Mouse (Mus musculus): ENCODE results near the gene Leng8. TPM values are rescaled to one million over a fixed set of nuclear protein-coding genes. Genes with fewer than 3 reads are reported as not detected.

Leng8 gene
- polyA plus RNA-seq, 1 experiment, result 247 TPM

DNA sequence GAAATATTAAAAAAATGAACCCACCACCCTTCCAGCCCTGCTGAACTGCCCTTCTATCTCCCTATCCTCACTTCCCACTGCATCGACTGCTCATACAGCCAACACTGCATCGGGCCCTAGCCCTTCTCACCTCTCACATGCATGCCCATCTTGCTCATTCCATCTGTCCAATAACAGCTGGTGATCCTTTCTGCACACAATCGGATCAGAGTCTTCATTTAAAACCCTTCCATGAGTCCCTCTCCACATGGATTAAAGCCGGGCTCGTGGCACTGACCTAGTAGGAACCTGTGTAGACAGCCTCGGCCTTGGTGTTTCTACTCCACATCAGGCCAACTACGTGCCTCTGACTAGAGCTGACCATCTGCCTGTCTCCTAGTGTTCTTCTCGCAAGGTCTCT is 4.9 kb upstream of the Leng8 start:
- TF ChIP-seq CTCF (IDR thresholded peaks at IDR 0.05; ENCODE audit: control insufficient read depth, insufficient read depth, low read length), result no peak
- no peak for TF ChIP-seq POLR2A (IDR thresholded peaks at IDR 0.05; ENCODE audit: borderline replicate concordance, control insufficient read depth, low read depth, low read length)
- WGBS, result 82% methylated on average over 8 of the region's 8 CpGs
- H3K4me1 ChIP-seq (ENCODE audit: control insufficient read depth, insufficient read depth, low read length), result no peaks in the 10 kb centered on the region
- H3K27ac ChIP-seq (ENCODE audit: control insufficient read depth, insufficient read depth, low read depth, low read length, poor library complexity), result no peak overlapping the region
- no peak overlapping the region for H3K4me3 ChIP-seq (replicated peaks; ENCODE audit: control insufficient read depth, low read depth, low read length)

DNA sequence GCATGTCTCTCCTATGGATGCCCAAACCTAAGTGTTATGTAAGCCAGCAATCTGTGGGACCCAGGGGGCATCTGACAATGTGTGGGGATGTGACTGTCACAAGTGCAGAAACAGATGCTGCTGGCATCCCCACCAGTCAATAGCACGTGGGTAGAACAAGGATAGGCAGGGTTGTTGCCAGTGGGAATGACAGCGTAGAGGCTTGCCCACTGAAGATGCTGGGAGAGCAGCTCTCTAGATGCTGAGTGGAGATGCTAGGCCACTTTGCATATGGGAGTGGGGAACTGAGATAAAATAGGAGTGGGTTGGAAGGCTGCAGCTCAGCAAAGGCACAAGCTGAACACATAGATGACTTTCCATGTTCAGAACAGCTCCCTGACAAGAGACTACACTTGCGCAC is 4.3 kb upstream of the Leng8 start:
- 91% methylated on average over 3 of the region's 3 CpGs for WGBS
- Histone ChIP-seq H3K4me1 (ENCODE audit: control insufficient read depth, insufficient read depth, low read length) (no peaks in the 10 kb centered on the region), H3K4me3 (replicated peaks; ENCODE audit: control insufficient read depth, low read depth, low read length) (no peak overlapping the region), H3K27ac (ENCODE audit: control insufficient read depth, insufficient read depth, low read depth, low read length, poor library complexity) (no peak overlapping the region)
- TF ChIP-seq POLR2A (IDR thresholded peaks at IDR 0.05; ENCODE audit: borderline replicate concordance, control insufficient read depth, low read depth, low read length), result no peak
- no peak for TF ChIP-seq CTCF (IDR thresholded peaks at IDR 0.05; ENCODE audit: control insufficient read depth, insufficient read depth, low read length)

DNA sequence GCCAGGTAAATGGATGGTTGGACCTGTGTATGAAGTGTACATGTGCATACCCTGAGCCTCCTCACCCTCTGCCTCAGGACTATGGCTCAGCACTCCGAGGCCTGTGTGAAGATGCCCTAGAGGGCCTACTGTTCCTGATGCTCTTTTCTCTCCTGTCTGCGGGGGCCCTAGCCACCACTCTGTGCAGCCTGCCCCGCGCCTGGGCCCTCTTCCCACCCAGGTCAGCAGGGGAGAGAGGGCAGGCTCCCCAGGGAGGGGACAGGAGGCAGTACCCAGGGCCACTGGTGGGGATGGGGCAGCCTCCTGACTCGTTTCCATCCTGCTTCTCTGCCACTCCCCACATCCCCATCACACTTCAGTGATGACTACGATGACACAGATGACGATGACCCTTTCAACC is 3.8 kb upstream of the Leng8 start:
- no peaks in the 10 kb centered on the region; the same call in 1 of the 2 replicates for H3K4me1 ChIP-seq (ENCODE audit: control insufficient read depth, insufficient read depth, low read length)
- 90% methylated on average over 7 of the region's 7 CpGs for WGBS
- H3K27ac ChIP-seq (ENCODE audit: control insufficient read depth, insufficient read depth, low read depth, low read length, poor library complexity), result no peak overlapping the region
- H3K4me3 ChIP-seq (replicated peaks; ENCODE audit: control insufficient read depth, low read depth, low read length), result no peak overlapping the region
- TF ChIP-seq POLR2A (IDR thresholded peaks at IDR 0.05; ENCODE audit: borderline replicate concordance, control insufficient read depth, low read depth, low read length) (no peak), CTCF (IDR thresholded peaks at IDR 0.05; ENCODE audit: control insufficient read depth, insufficient read depth, low read length) (no peak)

GRCm38 (mm10) chr7:4134911-4135310 is 1.9 kb upstream of the Leng8 start:
- Histone ChIP-seq H3K27ac (ENCODE audit: control insufficient read depth, insufficient read depth, low read depth, low read length, poor library complexity) (no peak overlapping the region), H3K4me1 (ENCODE audit: control insufficient read depth, insufficient read depth, low read length) (no peaks in the 10 kb centered on the region; the same call in 1 of the 2 replicates), H3K4me3 (replicated peaks; ENCODE audit: control insufficient read depth, low read depth, low read length) (no peak overlapping the region)
- TF ChIP-seq CTCF (IDR thresholded peaks at IDR 0.05; ENCODE audit: control insufficient read depth, insufficient read depth, low read length) (no peak), POLR2A (IDR thresholded peaks at IDR 0.05; ENCODE audit: borderline replicate concordance, control insufficient read depth, low read depth, low read length) (no peak)
- 81% methylated on average over 5 of the region's 5 CpGs for WGBS

GRCm38 (mm10) chr7:4136404-4136770 is 452 bp upstream of the Leng8 start:
- Histone ChIP-seq H3K27ac (ENCODE audit: control insufficient read depth, insufficient read depth, low read depth, low read length, poor library complexity) (peak overlapping the region; percentile 47), H3K4me3 (replicated peaks; ENCODE audit: control insufficient read depth, low read depth, low read length) (peak overlapping the region; percentile 86), H3K4me1 (ENCODE audit: control insufficient read depth, insufficient read depth, low read length) (no peaks in the 10 kb centered on the region; the same call in 1 of the 2 replicates)
- no peak for TF ChIP-seq CTCF (IDR thresholded peaks at IDR 0.05; ENCODE audit: control insufficient read depth, insufficient read depth, low read length)
- no peak for TF ChIP-seq POLR2A (IDR thresholded peaks at IDR 0.05; ENCODE audit: borderline replicate concordance, control insufficient read depth, low read depth, low read length)
- WGBS, result under 1% methylated on average over 16 of the region's 16 CpGs

- Histone ChIP-seq H3K4me3 (replicated peaks; ENCODE audit: control insufficient read depth, low read depth, low read length) (peak overlapping the region; percentile 98), H3K27ac (ENCODE audit: control insufficient read depth, insufficient read depth, low read depth, low read length, poor library complexity) (no peak overlapping the region), H3K4me1 (ENCODE audit: control insufficient read depth, insufficient read depth, low read length) (no peaks in the 10 kb centered on the region; the same call in 1 of the 2 replicates)
- 57% methylated on average over 3 of the region's 3 CpGs for WGBS
- no peak for TF ChIP-seq CTCF (IDR thresholded peaks at IDR 0.05; ENCODE audit: control insufficient read depth, insufficient read depth, low read length)
- no peak for TF ChIP-seq POLR2A (IDR thresholded peaks at IDR 0.05; ENCODE audit: borderline replicate concordance, control insufficient read depth, low read depth, low read length)
Measured at GRCm38 (mm10) chr7:4137746-4138145, 907 bp downstream of the Leng8 start.

- TF ChIP-seq CTCF (IDR thresholded peaks at IDR 0.05; ENCODE audit: control insufficient read depth, insufficient read depth, low read length), result no peak
- no peak for TF ChIP-seq POLR2A (IDR thresholded peaks at IDR 0.05; ENCODE audit: borderline replicate concordance, control insufficient read depth, low read depth, low read length)
- WGBS, result 80% methylated on average over 2 of the region's 2 CpGs
- H3K4me1 ChIP-seq (ENCODE audit: control insufficient read depth, insufficient read depth, low read length), result no peaks in the 10 kb centered on the region; the same call in 1 of the 2 replicates
- no peak overlapping the region for H3K4me3 ChIP-seq (replicated peaks; ENCODE audit: control insufficient read depth, low read depth, low read length)
- H3K27ac ChIP-seq (ENCODE audit: control insufficient read depth, insufficient read depth, low read depth, low read length, poor library complexity), result no peak overlapping the region
Measured at GRCm38 (mm10) chr7:4138181-4138580, 1.3 kb downstream of the Leng8 start.

DNA sequence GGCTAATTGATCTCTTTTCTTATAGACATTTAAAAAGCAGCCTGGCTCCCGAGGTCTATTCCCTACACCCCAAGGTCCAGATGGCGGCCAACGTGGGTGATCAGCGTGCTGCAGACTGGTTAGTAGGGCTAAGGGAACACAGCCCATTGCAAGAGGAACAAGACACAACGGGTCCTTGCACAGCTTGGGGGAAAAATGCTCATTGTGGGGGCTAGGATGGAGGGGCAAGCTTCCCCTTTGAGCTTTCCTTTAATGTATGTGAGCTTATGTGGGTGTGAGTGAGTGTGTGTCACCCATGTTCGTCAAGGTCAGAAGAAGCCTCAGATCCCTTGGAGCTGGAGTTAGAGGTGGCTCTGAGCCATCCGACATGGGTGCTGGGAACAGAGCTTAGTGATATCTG is 1.8 kb downstream of the Leng8 start:
- H3K4me3 ChIP-seq (replicated peaks; ENCODE audit: control insufficient read depth, low read depth, low read length), result no peak overlapping the region
- no peak overlapping the region for H3K27ac ChIP-seq (ENCODE audit: control insufficient read depth, insufficient read depth, low read depth, low read length, poor library complexity)
- TF ChIP-seq POLR2A (IDR thresholded peaks at IDR 0.05; ENCODE audit: borderline replicate concordance, control insufficient read depth, low read depth, low read length), result no peak
- no peaks in the 10 kb centered on the region; the same call in 1 of the 2 replicates for H3K4me1 ChIP-seq (ENCODE audit: control insufficient read depth, insufficient read depth, low read length)
- WGBS, result 92% methylated on average over 7 of the region's 7 CpGs

GRCm38 (mm10) chr7:4139391-4139790 is 2.6 kb downstream of the Leng8 start:
- H3K4me1 ChIP-seq (ENCODE audit: control insufficient read depth, insufficient read depth, low read length), result no peaks in the 10 kb centered on the region; the same call in 1 of the 2 replicates
- no peak overlapping the region for H3K4me3 ChIP-seq (replicated peaks; ENCODE audit: control insufficient read depth, low read depth, low read length)
- H3K27ac ChIP-seq (ENCODE audit: control insufficient read depth, insufficient read depth, low read depth, low read length, poor library complexity), result no peak overlapping the region
- TF ChIP-seq CTCF (IDR thresholded peaks at IDR 0.05; ENCODE audit: control insufficient read depth, insufficient read depth, low read length) (no peak), POLR2A (IDR thresholded peaks at IDR 0.05; ENCODE audit: borderline replicate concordance, control insufficient read depth, low read depth, low read length) (no peak)
- 95% methylated on average over 5 of the region's 5 CpGs for WGBS
